Mouse (Mus musculus): ENCODE measurements at regions not wholly inside any gene's neighbourhood (a gene's known extent, or its start where the extent isn't known, plus 50 kb on each side); places are given as distances from the start of the nearest gene placed in this dataset.

- in situ Hi-C loops (cut with MseI, MboI) = loop anchor here in 1 of 2 experiments (10.0 kb wide), 1 partner anchor 139 kb away; no protein-coding TSS in a partner anchor
Measured at GRCm38 (mm10) chr6:122394160-122394559, 53.8 kb upstream of the Phc1 start.

- in situ Hi-C loops (cut with MseI, MboI) = loop anchor here in 1 of 2 experiments (10.0 kb wide), 1 partner anchor 139 kb away; no protein-coding TSS in a partner anchor
Measured at GRCm38 (mm10) chr6:122393231-122393881, 53.0 kb upstream of the Phc1 start.

GRCm38 (mm10) chr6:122391725-122392667, 51.6 kb upstream of the Phc1 start:
- in situ Hi-C loops (cut with MseI, MboI) = loop anchor here in 1 of 2 experiments (10.0 kb wide), 1 partner anchor 137 kb away; no protein-coding TSS in a partner anchor

GRCm38 (mm10) chr6:122391126-122391525, 50.8 kb upstream of the Phc1 start:
- in situ Hi-C loops (cut with MseI, MboI) = loop anchor here in 1 of 2 experiments (10.0 kb wide), 1 partner anchor 136 kb away; no protein-coding TSS in a partner anchor

- in situ Hi-C loops (cut with MseI, MboI) = loop anchor here in 1 of 2 experiments (10.0 kb wide), 1 partner anchor 136 kb away; no protein-coding TSS in a partner anchor
Measured at GRCm38 (mm10) chr6:122390720-122391119, 50.4 kb upstream of the Phc1 start.
